ENCODE assay signal across 8 mouse cellular contexts in genomic region chr13:92530721-92531211, GRCm38 (mm10). TPM values are rescaled to one million over a fixed set of nuclear protein-coding genes. Genes with fewer than 3 reads are reported as not detected.
DNase-seq lines count a peak whose midpoint lies in the region; ATAC-seq lines count a peak whose summit lies in the region.

TSS of gene Zfyve16 (minus strand) at chr13:92530868.

- H3K4me3 ChIP-seq in hindbrain, embryonic 16.5 days (ENCODE audit: low read length) = peak within 1 kb of the TSS; percentile 91
- H3K4me3 ChIP-seq in macrophage (ENCODE audit: inconsistent target) = peak within 1 kb of the TSS; percentile 66

- H3K36me3 ChIP-seq in hindbrain, embryonic 16.5 days (ENCODE audit: control insufficient read depth, insufficient read depth, low read length) = no peaks in the 10 kb centered on the region
- no peaks in the 10 kb centered on the region for H3K36me3 ChIP-seq in macrophage (ENCODE audit: inconsistent target)

- peak within 1 kb of the TSS; percentile 70 for H3K4me2 ChIP-seq in hindbrain, embryonic 16.5 days (ENCODE audit: low read length)

- H3K4me1 ChIP-seq in hindbrain, embryonic 16.5 days (ENCODE audit: control insufficient read depth, insufficient read depth, low read depth, low read length) = peaks cover 8% of the 10 kb centered on the region

- peak within 1 kb of the TSS; percentile 94 for H3K27ac ChIP-seq in hindbrain, embryonic 16.5 days (ENCODE audit: low read depth, low read length)
- peak within 1 kb of the TSS; percentile 85 for H3K27ac ChIP-seq in macrophage

- DNase-seq in WW6 (ENCODE audit: low read depth, low spot score) = peak; percentile 60
- DNase-seq in cerebellum, postnatal 4 days (ENCODE audit: low spot score in 2 of 2) = peak; percentile 96 to 98
- DNase-seq in gastrocnemius, adult 18-20 months (ENCODE audit: low spot score) = peak; percentile 95
- peak; percentile 98 for DNase-seq in left cerebral cortex, adult 18-20 months (ENCODE audit: low spot score in 2 of 2)
- peak; percentile 96 for DNase-seq in right cerebral cortex, adult 18-20 months
- DNase-seq in urinary bladder, postnatal 10 days (ENCODE audit: low spot score) = peak; percentile 87

- 0% methylated on average over 46 of the region's 46 CpGs for WGBS in hindbrain, embryonic 16.5 days
- under 1% methylated on average over 46 of the region's 46 CpGs for WGBS in macrophage (ENCODE audit: missing documents)

- ATAC-seq in hindbrain, embryonic 16.5 days = peak; percentile 98

- no peaks in the 10 kb centered on the region for H3K27me3 ChIP-seq in hindbrain, embryonic 16.5 days (replicated peaks; ENCODE audit: control insufficient read depth, insufficient read depth, low read length)

- peak within 1 kb of the TSS; percentile 97 for H3K9ac ChIP-seq in hindbrain, embryonic 16.5 days (ENCODE audit: low read depth, low read length)

- H3K79me2 ChIP-seq in macrophage (ENCODE audit: inconsistent target) = peaks cover 36% of the 10 kb centered on the region

- H3K9me3 ChIP-seq in hindbrain, embryonic 16.5 days (ENCODE audit: control insufficient read depth, low read length) = no peaks in the 10 kb centered on the region

RNA-seq across cellular contexts. Expression of gene Zfyve16, which starts in this region (rescaled TPM):
- 1 to 10 TPM; 6.3 to 8.0 TPM for total RNA-seq in gastrocnemius, adult 18-20 months (2021)
- polyA plus RNA-seq in hindbrain, embryonic 16.5 days (2015; fragmentation: Nextera tagmentation; extraction: Ambion mirVana) = 9.1 and 9.2 TPM in 2 replicates
- total RNA-seq in left cerebral cortex, adult 18-20 months (2021) = 10 to 100 TPM; 14.0 to 18.0 TPM
- 100 to 1,000 TPM in 17 of 26 experiments, 10 to 100 TPM in 9; 60.2 to 146 (median 116) TPM for total RNA-seq in macrophage (2018; cell fraction: chromatin; rRNA removed)
- total RNA-seq in macrophage (2018; cell fraction: cytosol; rRNA removed) = 10 to 100 TPM; 14.3 to 28.5 (median 22.2) TPM
- 100 to 1,000 TPM in 3 of 26 experiments, 10 to 100 TPM in 23; 44.7 to 113 (median 71.8) TPM for total RNA-seq in macrophage (2018; cell fraction: nucleus; rRNA removed)
- polyA plus RNA-seq in macrophage (2018) = 13.9 to 17.0 TPM (median 15.7 TPM) in 3 replicates

Comparison
In these comparisons a context has a peak if more than half of its experiments do, and no peak if none do; other contexts are left out.
1. Peak in every context shown above with its lines: DNase-seq, ATAC-seq, H3K4me3 ChIP-seq and H3K27ac ChIP-seq.